Mouse (Mus musculus) skeletal muscle tissue, adult 2 months (tissue): ENCODE measurements at regions not wholly inside any gene's neighbourhood (a gene's known extent, or its start where the extent isn't known, plus 50 kb on each side); places are given as distances from the start of the nearest gene placed in this dataset.

Experiments
- DNase-seq: peaks from one replicate; pipeline ENCODE4 v3.0.0-alpha.2; 2012; ENCODE audit warnings: low read depth, low spot score

GRCm38 (mm10) chr2:170258367-170258766 is 110.5 kb upstream of the Zfp217 start:
- no peak for DNase-seq

- no peak for DNase-seq
Observed at GRCm38 (mm10) chr2:170257671-170258235, 109.8 kb upstream of the Zfp217 start.

DNA sequence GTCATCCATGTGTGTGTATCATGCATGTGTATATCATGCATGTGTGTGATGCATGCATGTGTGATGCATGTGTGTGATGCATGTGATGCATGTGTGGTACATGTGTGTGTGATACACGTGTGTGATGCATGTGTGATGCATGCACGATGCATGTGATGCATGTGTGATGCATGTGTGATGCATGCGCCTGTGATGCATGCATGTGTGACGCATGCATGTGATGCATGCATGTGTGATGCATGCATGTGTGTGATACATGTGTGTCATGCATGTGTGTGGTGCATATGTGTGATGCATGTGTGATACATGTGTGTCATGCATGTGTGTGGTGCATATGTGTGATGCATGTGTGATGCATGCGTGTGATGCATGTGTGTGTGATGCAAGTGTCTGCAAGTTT is 108.1 kb upstream of the Zfp217 start:
- no peak for DNase-seq

DNA sequence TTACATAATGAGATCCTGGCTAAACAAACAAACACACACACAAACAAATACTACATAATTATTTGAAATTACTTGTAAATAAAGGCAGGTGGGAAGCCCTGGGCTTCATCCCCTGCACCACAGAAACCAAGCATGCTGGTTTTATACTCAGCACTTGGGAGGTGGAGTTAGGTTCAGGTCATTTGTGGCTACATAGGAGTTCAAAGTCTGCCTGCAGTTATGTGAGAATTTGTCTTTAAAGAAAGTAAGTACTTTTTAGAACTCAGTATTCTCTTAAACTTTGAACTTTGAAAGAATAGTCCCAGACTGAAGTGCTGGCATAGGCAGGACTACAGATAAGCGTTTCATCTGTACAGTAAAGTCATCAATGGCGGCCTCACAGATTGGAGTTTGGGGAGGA is 107.6 kb upstream of the Zfp217 start:
- no peak for DNase-seq

- no peak for DNase-seq
Observed at GRCm38 (mm10) chr2:170253681-170254440, 106.0 kb upstream of the Zfp217 start.

DNA sequence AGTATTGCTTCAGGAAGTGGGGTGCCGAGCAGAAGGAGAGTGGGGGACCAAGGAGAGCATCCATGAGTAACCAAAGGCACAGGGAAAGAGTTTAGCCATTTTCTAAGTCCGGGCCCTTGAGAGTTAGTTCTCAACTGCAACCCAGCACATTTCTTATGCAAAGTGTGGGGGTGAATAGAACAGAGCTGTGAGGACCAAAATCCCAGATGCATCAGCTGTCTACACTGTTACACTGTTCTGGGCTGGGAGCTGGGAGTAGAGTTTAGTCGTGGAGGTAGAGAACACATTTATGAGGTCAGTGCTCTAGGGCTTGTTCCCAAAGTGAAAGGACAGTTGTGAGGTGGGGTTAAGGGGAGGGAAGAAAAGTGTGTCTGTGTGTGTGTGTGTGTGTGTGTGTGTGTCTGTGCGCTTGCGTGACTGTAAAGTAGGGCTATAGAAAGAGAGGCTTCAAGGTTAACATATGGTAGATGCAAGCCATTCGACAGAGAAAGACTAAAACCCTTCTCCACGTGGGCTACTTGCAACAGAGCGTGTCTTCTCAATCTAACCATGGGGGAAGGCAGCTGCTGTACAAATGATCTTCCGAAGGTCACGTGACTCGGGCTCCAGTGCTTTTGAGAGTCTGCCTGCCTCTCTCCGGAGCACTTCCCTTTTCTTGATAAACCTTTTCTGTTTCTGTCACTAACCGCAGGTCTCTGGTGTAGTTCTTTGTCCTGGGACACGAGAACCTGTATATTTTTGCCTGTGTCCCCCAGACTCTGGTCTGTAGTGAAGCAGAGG is 104.5 kb upstream of the Zfp217 start:
- DNase-seq = peak; percentile 45

GRCm38 (mm10) chr2:170250680-170251079 is 102.8 kb upstream of the Zfp217 start:
- DNase-seq = no peak

GRCm38 (mm10) chr2:170247702-170248445 is 100.0 kb upstream of the Zfp217 start:
- DNase-seq = no peak

GRCm38 (mm10) chr2:170245637-170246341 is 97.9 kb upstream of the Zfp217 start:
- DNase-seq = no peak

- DNase-seq = no peak
Observed at GRCm38 (mm10) chr2:170244108-170244507, 96.2 kb upstream of the Zfp217 start.

GRCm38 (mm10) chr2:170237959-170238358 is 90.1 kb upstream of the Zfp217 start:
- no peak for DNase-seq

DNA sequence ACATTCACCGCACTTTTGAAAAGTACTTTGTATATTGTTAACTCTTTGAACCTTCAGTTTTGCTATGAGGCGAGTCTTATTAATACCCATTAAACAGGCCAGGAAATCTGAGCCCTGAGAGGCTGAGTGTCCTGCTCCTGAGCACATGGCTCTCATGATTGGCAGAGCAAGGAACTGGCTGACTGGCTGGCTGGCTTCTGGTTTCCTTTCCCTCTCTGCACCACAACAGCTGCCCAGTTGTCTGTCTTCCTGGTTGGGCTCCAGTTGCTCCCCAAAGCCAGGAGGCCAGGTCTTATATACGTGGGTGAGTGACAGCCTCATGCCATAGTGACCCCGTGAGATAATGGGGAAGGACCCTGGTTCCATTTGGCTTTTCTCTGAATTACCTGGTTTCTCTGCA is 85.5 kb upstream of the Zfp217 start:
- peak; percentile 64 for DNase-seq

DNA sequence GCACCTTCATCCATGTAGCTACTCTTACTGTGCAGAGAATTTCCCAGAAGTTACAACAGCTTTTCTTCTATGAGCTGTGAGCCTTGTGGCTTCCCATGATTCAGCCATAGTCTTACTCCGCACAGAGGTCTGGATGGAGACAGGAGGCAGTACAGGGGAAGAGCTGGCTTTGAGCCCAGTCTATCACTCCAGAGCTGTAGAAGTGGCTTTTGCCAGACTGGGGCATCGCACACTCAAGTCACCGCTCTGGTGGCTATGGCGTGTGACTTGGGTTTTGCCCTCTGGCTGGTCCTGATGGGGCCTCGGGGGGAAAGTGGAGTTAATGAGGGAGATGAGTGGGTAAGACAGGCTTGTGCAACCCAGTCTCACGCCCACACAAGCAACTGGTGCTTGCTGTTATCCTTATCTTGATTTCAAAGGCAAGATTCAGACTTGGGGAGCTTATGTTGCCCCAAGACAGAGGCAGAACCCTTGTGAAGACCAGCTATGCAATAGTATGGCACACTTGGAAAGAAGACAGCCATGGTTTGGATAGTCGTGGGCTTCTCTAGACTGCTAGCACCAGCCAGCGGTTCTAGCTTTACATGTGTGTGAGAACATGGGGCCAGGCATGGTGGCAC is 81.7 kb upstream of the Zfp217 start:
- no peak for DNase-seq

- no peak for DNase-seq
Observed at GRCm38 (mm10) chr2:170228318-170228994, 80.6 kb upstream of the Zfp217 start.

- no peak for DNase-seq
Observed at GRCm38 (mm10) chr2:170223872-170224271, 76.0 kb upstream of the Zfp217 start.

GRCm38 (mm10) chr2:170222819-170223218 is 74.9 kb upstream of the Zfp217 start:
- DNase-seq = no peak

DNA sequence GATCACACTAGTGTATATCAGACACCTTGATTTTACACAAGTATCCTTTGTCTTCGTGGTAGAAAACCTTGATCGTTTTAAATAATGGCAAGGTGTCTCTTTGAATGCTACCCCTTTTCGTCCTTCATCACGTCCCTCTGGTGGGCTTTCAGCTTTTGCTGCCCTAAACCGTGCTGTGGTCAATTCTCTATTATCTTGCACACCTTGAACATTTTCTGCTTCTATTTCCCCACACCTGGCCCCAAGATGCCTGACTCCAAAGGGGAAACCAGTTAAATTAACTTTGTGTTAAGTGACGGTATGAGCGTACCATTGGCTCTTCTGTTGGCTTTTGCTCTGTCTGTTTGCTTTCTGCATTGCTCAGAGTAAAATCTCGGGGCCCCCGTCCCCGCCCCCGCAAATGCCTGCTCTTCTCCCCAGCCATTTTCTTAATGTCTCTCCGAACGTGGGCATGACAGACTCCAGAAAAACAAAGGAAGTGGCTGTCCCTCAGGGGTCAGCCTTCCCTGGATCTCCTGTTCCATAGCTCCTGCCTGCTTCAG is 74.2 kb upstream of the Zfp217 start:
- no peak for DNase-seq

- peak; percentile 82 for DNase-seq
Observed at GRCm38 (mm10) chr2:170220871-170221369, 73.0 kb upstream of the Zfp217 start.

- no peak for DNase-seq
Observed at GRCm38 (mm10) chr2:170220443-170220842, 72.5 kb upstream of the Zfp217 start.
